Mouse (Mus musculus): ENCODE data around the gene Ncs1. TPM values are rescaled to one million over a fixed set of nuclear protein-coding genes. Genes with fewer than 3 reads are reported as not detected.

The Ncs1 gene
- polyA plus RNA-seq, 1 experiment = not detected

- TF ChIP-seq POLR2A (IDR thresholded peaks at IDR 0.05; ENCODE audit: insufficient read depth, low read depth, low read length) (no peak), CTCF (IDR thresholded peaks at IDR 0.05; ENCODE audit: insufficient read depth, low read depth, low read length) (no peak)
- WGBS = 60% methylated on average over 1 of the region's 1 CpGs
- Histone ChIP-seq H3K27ac (ENCODE audit: insufficient read depth, low read depth, low read length) (no peak overlapping the region), H3K4me3 (ENCODE audit: insufficient read depth, low read depth, low read length) (no peak overlapping the region), H3K4me1 (ENCODE audit: control insufficient read depth, insufficient read depth, low read length) (no peaks in the 10 kb centered on the region)
Measured at GRCm38 (mm10) chr2:31228768-31229311, 16.8 kb upstream of the Ncs1 start.

GRCm38 (mm10) chr2:31239203-31239696 is 6.4 kb upstream of the Ncs1 start:
- TF ChIP-seq CTCF (IDR thresholded peaks at IDR 0.05; ENCODE audit: insufficient read depth, low read depth, low read length) = peak; percentile 45; the same call in 1 of the 2 replicates
- no peak for TF ChIP-seq POLR2A (IDR thresholded peaks at IDR 0.05; ENCODE audit: insufficient read depth, low read depth, low read length)
- Histone ChIP-seq H3K4me1 (ENCODE audit: control insufficient read depth, insufficient read depth, low read length) (peaks cover 16% of the 10 kb centered on the region), H3K4me3 (ENCODE audit: insufficient read depth, low read depth, low read length) (peak overlapping the region; percentile 17; the same call in 1 of the 2 replicates), H3K27ac (ENCODE audit: insufficient read depth, low read depth, low read length) (no peak overlapping the region)
- 36% methylated on average over 23 of the region's 23 CpGs for WGBS

- TF ChIP-seq CTCF (IDR thresholded peaks at IDR 0.05; ENCODE audit: insufficient read depth, low read depth, low read length) = no peak
- TF ChIP-seq POLR2A (IDR thresholded peaks at IDR 0.05; ENCODE audit: insufficient read depth, low read depth, low read length) = no peak
- H3K4me1 ChIP-seq (ENCODE audit: control insufficient read depth, insufficient read depth, low read length) = peaks cover 22% of the 10 kb centered on the region
- WGBS = 88% methylated on average over 6 of the region's 6 CpGs
- H3K4me3 ChIP-seq (ENCODE audit: insufficient read depth, low read depth, low read length) = no peak overlapping the region
- no peak overlapping the region for H3K27ac ChIP-seq (ENCODE audit: insufficient read depth, low read depth, low read length)
Measured at GRCm38 (mm10) chr2:31239833-31240232, 5.8 kb upstream of the Ncs1 start.

- TF ChIP-seq POLR2A (IDR thresholded peaks at IDR 0.05; ENCODE audit: insufficient read depth, low read depth, low read length) = no peak
- TF ChIP-seq CTCF (IDR thresholded peaks at IDR 0.05; ENCODE audit: insufficient read depth, low read depth, low read length) = no peak
- Histone ChIP-seq H3K27ac (ENCODE audit: insufficient read depth, low read depth, low read length) (no peak overlapping the region), H3K4me3 (ENCODE audit: insufficient read depth, low read depth, low read length) (no peak overlapping the region), H3K4me1 (ENCODE audit: control insufficient read depth, insufficient read depth, low read length) (peaks cover 29% of the 10 kb centered on the region)
- 16% methylated on average over 7 of the region's 7 CpGs for WGBS
Measured at GRCm38 (mm10) chr2:31241639-31242038, 4.0 kb upstream of the Ncs1 start.

- Histone ChIP-seq H3K4me1 (ENCODE audit: control insufficient read depth, insufficient read depth, low read length) (peaks cover 44% of the 10 kb centered on the region), H3K4me3 (ENCODE audit: insufficient read depth, low read depth, low read length) (no peak overlapping the region), H3K27ac (ENCODE audit: insufficient read depth, low read depth, low read length) (no peak overlapping the region)
- TF ChIP-seq POLR2A (IDR thresholded peaks at IDR 0.05; ENCODE audit: insufficient read depth, low read depth, low read length) (no peak), CTCF (IDR thresholded peaks at IDR 0.05; ENCODE audit: insufficient read depth, low read depth, low read length) (no peak)
- 73% methylated on average over 8 of the region's 8 CpGs for WGBS
Measured at GRCm38 (mm10) chr2:31244216-31244615, 1.4 kb upstream of the Ncs1 start.

- H3K4me1 ChIP-seq (ENCODE audit: control insufficient read depth, insufficient read depth, low read length) = peaks cover 44% of the 10 kb centered on the region
- 19% methylated on average over 5 of the region's 5 CpGs for WGBS
- peak overlapping the region; percentile 60 for H3K27ac ChIP-seq (ENCODE audit: insufficient read depth, low read depth, low read length)
- H3K4me3 ChIP-seq (ENCODE audit: insufficient read depth, low read depth, low read length) = peak overlapping the region; percentile 94
- no peak for TF ChIP-seq CTCF (IDR thresholded peaks at IDR 0.05; ENCODE audit: insufficient read depth, low read depth, low read length)
- TF ChIP-seq POLR2A (IDR thresholded peaks at IDR 0.05; ENCODE audit: insufficient read depth, low read depth, low read length) = no peak
Measured at GRCm38 (mm10) chr2:31245051-31245450, 572 bp upstream of the Ncs1 start.

GRCm38 (mm10) chr2:31246251-31246971 is 788 bp downstream of the Ncs1 start:
- peak overlapping the region; percentile 94 for H3K4me3 ChIP-seq (ENCODE audit: insufficient read depth, low read depth, low read length)
- peak overlapping the region; percentile 84 for H3K27ac ChIP-seq (ENCODE audit: insufficient read depth, low read depth, low read length)
- under 1% methylated on average over 41 of the region's 41 CpGs for WGBS
- H3K4me1 ChIP-seq (ENCODE audit: control insufficient read depth, insufficient read depth, low read length) = peaks cover 56% of the 10 kb centered on the region
- TF ChIP-seq CTCF (IDR thresholded peaks at IDR 0.05; ENCODE audit: insufficient read depth, low read depth, low read length) (no peak), POLR2A (IDR thresholded peaks at IDR 0.05; ENCODE audit: insufficient read depth, low read depth, low read length) (no peak)

GRCm38 (mm10) chr2:31248856-31249255 is 3.2 kb downstream of the Ncs1 start:
- H3K4me1 ChIP-seq (ENCODE audit: control insufficient read depth, insufficient read depth, low read length) = peaks cover 53% of the 10 kb centered on the region
- no peak overlapping the region for H3K27ac ChIP-seq (ENCODE audit: insufficient read depth, low read depth, low read length)
- TF ChIP-seq CTCF (IDR thresholded peaks at IDR 0.05; ENCODE audit: insufficient read depth, low read depth, low read length) = no peak
- TF ChIP-seq POLR2A (IDR thresholded peaks at IDR 0.05; ENCODE audit: insufficient read depth, low read depth, low read length) = no peak
- H3K4me3 ChIP-seq (ENCODE audit: insufficient read depth, low read depth, low read length) = no peak overlapping the region
- WGBS = 85% methylated on average over 6 of the region's 6 CpGs

- Histone ChIP-seq H3K4me3 (ENCODE audit: insufficient read depth, low read depth, low read length) (no peak overlapping the region), H3K4me1 (ENCODE audit: control insufficient read depth, insufficient read depth, low read length) (peaks cover 71% of the 10 kb centered on the region), H3K27ac (ENCODE audit: insufficient read depth, low read depth, low read length) (no peak overlapping the region)
- TF ChIP-seq POLR2A (IDR thresholded peaks at IDR 0.05; ENCODE audit: insufficient read depth, low read depth, low read length) (no peak), CTCF (IDR thresholded peaks at IDR 0.05; ENCODE audit: insufficient read depth, low read depth, low read length) (no peak)
- WGBS = 92% methylated on average over 4 of the region's 4 CpGs
Measured at GRCm38 (mm10) chr2:31252167-31252566, 6.5 kb downstream of the Ncs1 start.
